Mouse (Mus musculus): ENCODE results near the gene Sema6d. TPM values are rescaled to one million over a fixed set of nuclear protein-coding genes. Genes with fewer than 3 reads are reported as not detected.
A peak's percentile ranks its signal among the peaks of the same experiment; 100 is the strongest.

Sema6d gene
- polyA plus RNA-seq, 1 experiment, result 59.6 TPM

- WGBS, result 80% methylated on average over 7 of the region's 7 CpGs
- H3K4me1 ChIP-seq (ENCODE audit: control insufficient read depth, insufficient read depth, low read length), result no peaks in the 10 kb centered on the region
- H3K27ac ChIP-seq (ENCODE audit: insufficient read depth, low read length), result no peak overlapping the region
- TF ChIP-seq POLR2A (IDR thresholded peaks at IDR 0.05; ENCODE audit: borderline replicate concordance, insufficient read depth, low read length) (no peak), CTCF (IDR thresholded peaks at IDR 0.05; ENCODE audit: borderline replicate concordance, insufficient read depth, low read depth, low read length) (no peak)
- H3K27me3 ChIP-seq (ENCODE audit: control insufficient read depth, insufficient read depth, low read length), result no peaks in the 10 kb centered on the region; the same call in 1 of the 2 replicates
- no peak overlapping the region for H3K4me3 ChIP-seq (replicated peaks; ENCODE audit: insufficient read depth, low read depth, low read length)
- DNase-seq, result no peak
Observed at GRCm38 (mm10) chr2:124223559-124223958, 133.8 kb downstream of the Sema6d start.

DNA sequence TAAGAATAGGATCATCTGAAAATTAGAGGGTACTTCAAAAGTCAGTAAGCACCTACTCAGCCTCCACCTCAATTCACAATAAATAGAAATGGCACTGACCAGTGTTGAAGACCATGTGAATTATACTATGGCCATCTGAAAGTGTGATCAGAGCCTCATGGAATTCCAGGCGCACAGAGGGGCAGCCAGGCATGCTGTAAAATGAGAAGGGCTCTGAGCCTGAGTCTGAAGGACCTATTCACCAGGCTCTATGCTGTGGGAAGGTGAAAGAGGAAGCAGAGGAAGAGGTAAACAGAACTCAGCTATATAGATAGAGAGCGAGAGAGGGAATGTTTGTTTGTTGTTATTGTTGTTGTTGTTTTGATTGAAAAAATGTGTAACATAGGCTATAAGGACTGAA lies 134.6 kb downstream of the Sema6d start:
- Histone ChIP-seq H3K4me1 (ENCODE audit: control insufficient read depth, insufficient read depth, low read length) (no peaks in the 10 kb centered on the region), H3K4me3 (replicated peaks; ENCODE audit: insufficient read depth, low read depth, low read length) (no peak overlapping the region), H3K27ac (ENCODE audit: insufficient read depth, low read length) (no peak overlapping the region), H3K27me3 (ENCODE audit: control insufficient read depth, insufficient read depth, low read length) (no peaks in the 10 kb centered on the region; the same call in 1 of the 2 replicates)
- TF ChIP-seq CTCF (IDR thresholded peaks at IDR 0.05; ENCODE audit: borderline replicate concordance, insufficient read depth, low read depth, low read length) (no peak), POLR2A (IDR thresholded peaks at IDR 0.05; ENCODE audit: borderline replicate concordance, insufficient read depth, low read length) (no peak)
- DNase-seq, result no peak
- 80% methylated on average over 2 of the region's 2 CpGs for WGBS

DNA sequence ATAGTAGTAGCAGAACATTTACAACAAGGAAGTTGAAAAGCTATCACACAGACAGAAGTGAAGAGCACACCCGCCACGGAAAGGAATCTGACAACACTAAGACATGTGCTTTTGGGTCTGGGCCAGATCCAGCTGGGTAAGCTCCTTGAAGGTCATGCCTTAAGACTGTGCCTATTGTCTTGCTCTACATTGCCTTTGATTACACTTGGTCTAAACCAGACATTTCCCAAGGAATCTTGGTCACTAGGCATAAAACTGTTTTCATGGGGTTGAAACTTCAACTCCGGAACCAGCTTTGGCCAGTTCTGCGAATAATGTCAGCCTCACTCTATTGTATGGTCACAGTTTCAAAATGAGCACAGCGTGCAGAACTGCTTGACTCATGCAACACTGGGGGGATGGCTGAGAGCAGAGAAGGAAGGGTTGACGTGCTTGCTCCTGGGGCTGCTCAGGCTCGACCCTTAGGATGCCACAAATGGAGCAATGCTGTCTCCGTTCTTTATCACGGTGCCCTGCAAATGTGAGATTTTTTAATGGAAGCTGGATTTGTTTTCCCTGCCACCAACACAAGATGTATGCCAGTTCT lies 145.0 kb downstream of the Sema6d start:
- TF ChIP-seq CTCF (IDR thresholded peaks at IDR 0.05; ENCODE audit: borderline replicate concordance, insufficient read depth, low read depth, low read length) (no peak), POLR2A (IDR thresholded peaks at IDR 0.05; ENCODE audit: borderline replicate concordance, insufficient read depth, low read length) (no peak)
- no peak for DNase-seq
- peaks cover 6% of the 10 kb centered on the region; the same call in 1 of the 2 replicates for H3K4me1 ChIP-seq (ENCODE audit: control insufficient read depth, insufficient read depth, low read length)
- H3K4me3 ChIP-seq (replicated peaks; ENCODE audit: insufficient read depth, low read depth, low read length), result no peak overlapping the region
- 48% methylated on average over 9 of the region's 9 CpGs for WGBS
- no peak overlapping the region for H3K27ac ChIP-seq (ENCODE audit: insufficient read depth, low read length)
- no peaks in the 10 kb centered on the region for H3K27me3 ChIP-seq (ENCODE audit: control insufficient read depth, insufficient read depth, low read length)

GRCm38 (mm10) chr2:124235237-124236055 lies 145.7 kb downstream of the Sema6d start:
- Histone ChIP-seq H3K27ac (ENCODE audit: insufficient read depth, low read length) (no peak overlapping the region), H3K4me3 (replicated peaks; ENCODE audit: insufficient read depth, low read depth, low read length) (no peak overlapping the region), H3K27me3 (ENCODE audit: control insufficient read depth, insufficient read depth, low read length) (no peaks in the 10 kb centered on the region), H3K4me1 (ENCODE audit: control insufficient read depth, insufficient read depth, low read length) (peaks cover 6% of the 10 kb centered on the region; the same call in 1 of the 2 replicates)
- WGBS, result 62% methylated on average over 6 of the region's 6 CpGs
- no peak for DNase-seq
- TF ChIP-seq CTCF (IDR thresholded peaks at IDR 0.05; ENCODE audit: borderline replicate concordance, insufficient read depth, low read depth, low read length), result no peak
- TF ChIP-seq POLR2A (IDR thresholded peaks at IDR 0.05; ENCODE audit: borderline replicate concordance, insufficient read depth, low read length), result no peak

- TF ChIP-seq POLR2A (IDR thresholded peaks at IDR 0.05; ENCODE audit: borderline replicate concordance, insufficient read depth, low read length), result no peak
- TF ChIP-seq CTCF (IDR thresholded peaks at IDR 0.05; ENCODE audit: borderline replicate concordance, insufficient read depth, low read depth, low read length), result no peak
- WGBS, result 95% methylated on average over 1 of the region's 1 CpGs
- no peak overlapping the region for H3K27ac ChIP-seq (ENCODE audit: insufficient read depth, low read length)
- H3K4me3 ChIP-seq (replicated peaks; ENCODE audit: insufficient read depth, low read depth, low read length), result no peak overlapping the region
- no peak for DNase-seq
- no peaks in the 10 kb centered on the region for H3K27me3 ChIP-seq (ENCODE audit: control insufficient read depth, insufficient read depth, low read length)
- peaks cover 6% of the 10 kb centered on the region; the same call in 1 of the 2 replicates for H3K4me1 ChIP-seq (ENCODE audit: control insufficient read depth, insufficient read depth, low read length)
Observed at GRCm38 (mm10) chr2:124236831-124237230, 147.1 kb downstream of the Sema6d start.

DNA sequence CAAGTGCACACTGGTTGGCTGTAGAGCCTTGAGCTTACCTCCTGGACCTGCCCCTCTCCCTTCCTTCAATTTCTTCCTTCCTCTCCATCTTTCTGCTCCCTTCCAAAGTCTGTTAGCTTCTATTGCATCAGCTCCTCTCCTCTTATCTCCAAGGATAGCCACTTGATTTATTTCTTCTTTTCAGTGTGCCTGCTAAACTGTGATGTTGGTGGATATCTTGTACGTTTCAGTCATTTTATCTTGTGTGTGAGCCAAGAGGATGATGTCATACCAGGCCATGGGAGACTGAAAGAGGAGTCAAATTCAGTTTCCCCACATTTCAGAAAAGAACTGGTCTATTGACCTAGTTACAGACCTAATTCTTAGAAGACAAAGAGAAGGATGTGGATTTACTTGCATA lies 153.8 kb downstream of the Sema6d start:
- Histone ChIP-seq H3K27me3 (ENCODE audit: control insufficient read depth, insufficient read depth, low read length) (no peaks in the 10 kb centered on the region), H3K4me1 (ENCODE audit: control insufficient read depth, insufficient read depth, low read length) (peaks cover 3% of the 10 kb centered on the region; the same call in 1 of the 2 replicates), H3K27ac (ENCODE audit: insufficient read depth, low read length) (no peak overlapping the region), H3K4me3 (replicated peaks; ENCODE audit: insufficient read depth, low read depth, low read length) (no peak overlapping the region)
- TF ChIP-seq POLR2A (IDR thresholded peaks at IDR 0.05; ENCODE audit: borderline replicate concordance, insufficient read depth, low read length) (no peak), CTCF (IDR thresholded peaks at IDR 0.05; ENCODE audit: borderline replicate concordance, insufficient read depth, low read depth, low read length) (no peak)
- whole genome bisulfite sequencing, result 19% methylated on average over 1 of the region's 1 CpGs
- no peak for DNase-seq

DNA sequence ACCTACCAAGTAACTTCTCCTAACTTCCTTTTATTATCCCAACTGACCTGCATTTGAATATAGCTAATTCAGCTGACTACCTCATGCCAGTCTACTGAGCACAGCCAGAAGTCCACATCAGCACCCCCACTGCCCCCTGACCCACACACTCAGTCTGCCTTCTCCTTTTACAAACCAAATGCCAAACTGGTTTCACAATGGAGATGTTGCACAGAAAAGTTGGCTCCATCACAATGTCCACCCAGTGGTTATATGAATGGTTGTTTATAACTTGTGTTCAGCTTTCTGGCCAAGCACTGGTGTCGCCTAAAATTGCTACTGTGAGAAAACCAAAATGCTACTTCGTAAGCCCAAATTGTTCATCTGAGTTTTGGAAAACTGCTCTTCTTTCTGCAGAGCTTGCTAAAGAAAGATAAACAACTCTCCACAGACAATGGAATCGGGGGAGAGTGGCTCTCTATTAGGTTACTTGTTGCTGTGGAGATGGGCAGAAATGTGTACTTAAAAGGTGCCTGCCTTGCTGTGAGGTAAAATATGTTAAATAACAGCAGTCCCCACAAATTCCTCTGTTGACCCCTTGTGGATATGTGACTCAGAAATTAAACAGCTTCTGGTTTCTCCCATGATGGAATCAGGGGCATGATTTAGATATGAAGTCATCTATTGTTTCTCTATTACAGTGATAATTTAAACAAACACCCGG lies 154.9 kb downstream of the Sema6d start:
- no peak for TF ChIP-seq POLR2A (IDR thresholded peaks at IDR 0.05; ENCODE audit: borderline replicate concordance, insufficient read depth, low read length)
- TF ChIP-seq CTCF (IDR thresholded peaks at IDR 0.05; ENCODE audit: borderline replicate concordance, insufficient read depth, low read depth, low read length), result no peak
- 70% methylated on average over 4 of the region's 4 CpGs for WGBS
- DNase-seq, result peak in 1 of 2 experiments; percentile 15
- Histone ChIP-seq H3K4me3 (replicated peaks; ENCODE audit: insufficient read depth, low read depth, low read length) (no peak overlapping the region), H3K27ac (ENCODE audit: insufficient read depth, low read length) (no peak overlapping the region; the same call in 1 of the 2 replicates), H3K27me3 (ENCODE audit: control insufficient read depth, insufficient read depth, low read length) (no peaks in the 10 kb centered on the region), H3K4me1 (ENCODE audit: control insufficient read depth, insufficient read depth, low read length) (no peaks in the 10 kb centered on the region)
